Mouse (Mus musculus): ENCODE data around the gene Slc7a6os. TPM values are rescaled to one million over a fixed set of nuclear protein-coding genes. Genes with fewer than 3 reads are reported as not detected.

Gene Slc7a6os
- polyA plus RNA-seq, 1 experiment from 2014 or later: 27.6 TPM

GRCm38 (mm10) chr8:106232751-106233150 is 22.0 kb upstream of the Slc7a6os start:
- Histone ChIP-seq H3K27ac (no peak overlapping the region), H3K4me3 (replicated peaks; ENCODE audit: low read depth, low read length) (no peak overlapping the region), H3K4me2 (ENCODE audit: low read length) (no peak overlapping the region), H3K9ac (ENCODE audit: low read depth, low read length) (no peak overlapping the region), H3K27me3 (ENCODE audit: insufficient read depth, low read length) (no peaks in the 10 kb centered on the region), H3K4me1 (replicated peaks; ENCODE audit: insufficient read depth, low read length) (no peaks in the 10 kb centered on the region), H3K36me3 (ENCODE audit: insufficient read depth, low read length) (peaks cover 21% of the 10 kb centered on the region; the same call in 1 of the 2 replicates), H3K9me3 (replicated peaks; ENCODE audit: low read length) (no peaks in the 10 kb centered on the region)
- no peak for ATAC-seq (replicated peaks; ENCODE audit: low FRiP score, low read depth)
- WGBS: 63% methylated on average over 3 of the region's 3 CpGs
- DNase-seq (ENCODE audit: low spot score): no peak
- TF ChIP-seq CTCF (IDR thresholded peaks at IDR 0.05; ENCODE audit: low read depth): peak; percentile 34; the same call in 1 of the 2 replicates

- Histone ChIP-seq H3K4me2 (ENCODE audit: low read length) (no peak overlapping the region), H3K4me1 (replicated peaks; ENCODE audit: insufficient read depth, low read length) (no peaks in the 10 kb centered on the region), H3K27me3 (ENCODE audit: insufficient read depth, low read length) (no peaks in the 10 kb centered on the region), H3K36me3 (ENCODE audit: insufficient read depth, low read length) (peaks cover 17% of the 10 kb centered on the region; the same call in 1 of the 2 replicates), H3K9me3 (replicated peaks; ENCODE audit: low read length) (no peaks in the 10 kb centered on the region), H3K27ac (no peak overlapping the region), H3K9ac (ENCODE audit: low read depth, low read length) (no peak overlapping the region), H3K4me3 (replicated peaks; ENCODE audit: low read depth, low read length) (no peak overlapping the region)
- no peak for ATAC-seq (replicated peaks; ENCODE audit: low FRiP score, low read depth)
- DNase-seq (ENCODE audit: low spot score): peak; percentile 15
- TF ChIP-seq CTCF (IDR thresholded peaks at IDR 0.05; ENCODE audit: low read depth): no peak
- WGBS: 54% methylated on average over 7 of the region's 7 CpGs
Measured at GRCm38 (mm10) chr8:106231536-106231935, 20.8 kb upstream of the Slc7a6os start.

GRCm38 (mm10) chr8:106226589-106226988 is 15.9 kb upstream of the Slc7a6os start:
- TF ChIP-seq CTCF (IDR thresholded peaks at IDR 0.05; ENCODE audit: low read depth): peak; percentile 84
- Histone ChIP-seq H3K4me1 (replicated peaks; ENCODE audit: insufficient read depth, low read length) (no peaks in the 10 kb centered on the region), H3K4me2 (ENCODE audit: low read length) (no peak overlapping the region), H3K27me3 (ENCODE audit: insufficient read depth, low read length) (no peaks in the 10 kb centered on the region), H3K36me3 (ENCODE audit: insufficient read depth, low read length) (peaks cover 24% of the 10 kb centered on the region), H3K9me3 (replicated peaks; ENCODE audit: low read length) (no peaks in the 10 kb centered on the region), H3K27ac (no peak overlapping the region), H3K4me3 (replicated peaks; ENCODE audit: low read depth, low read length) (no peak overlapping the region), H3K9ac (ENCODE audit: low read depth, low read length) (no peak overlapping the region)
- DNase-seq (ENCODE audit: low spot score) (peak; percentile 69), ATAC-seq (replicated peaks; ENCODE audit: low FRiP score, low read depth) (no peak)
- 41% methylated on average over 9 of the region's 9 CpGs for WGBS

- no peak for ATAC-seq (replicated peaks; ENCODE audit: low FRiP score, low read depth)
- peaks cover 42% of the 10 kb centered on the region for H3K36me3 ChIP-seq (ENCODE audit: insufficient read depth, low read length)
Measured at GRCm38 (mm10) chr8:106219620-106220019, 8.9 kb upstream of the Slc7a6os start.

GRCm38 (mm10) chr8:106213959-106214358 is 3.2 kb upstream of the Slc7a6os start:
- no peak for TF ChIP-seq CTCF (IDR thresholded peaks at IDR 0.05; ENCODE audit: low read depth)
- DNase-seq (ENCODE audit: low spot score) (no peak), ATAC-seq (replicated peaks; ENCODE audit: low FRiP score, low read depth) (no peak)
- peaks cover 11% of the 10 kb centered on the region; the same call in 1 of the 2 replicates for H3K4me1 ChIP-seq (replicated peaks; ENCODE audit: insufficient read depth, low read length)
- no peak overlapping the region for H3K4me2 ChIP-seq (ENCODE audit: low read length)
- no peak overlapping the region for H3K4me3 ChIP-seq (replicated peaks; ENCODE audit: low read depth, low read length)
- no peaks in the 10 kb centered on the region for H3K9me3 ChIP-seq (replicated peaks; ENCODE audit: low read length)
- H3K27ac ChIP-seq: no peak overlapping the region
- peaks cover 31% of the 10 kb centered on the region for H3K36me3 ChIP-seq (ENCODE audit: insufficient read depth, low read length)
- WGBS: 90% methylated on average over 3 of the region's 3 CpGs
- no peaks in the 10 kb centered on the region for H3K27me3 ChIP-seq (ENCODE audit: insufficient read depth, low read length)
- no peak overlapping the region for H3K9ac ChIP-seq (ENCODE audit: low read depth, low read length)

More at GRCm38 (mm10) chr8:106219620-106220019, 8.9 kb upstream of the Slc7a6os start:
- no peak overlapping the region for H3K4me2 ChIP-seq (ENCODE audit: low read length)
- H3K27me3 ChIP-seq (ENCODE audit: insufficient read depth, low read length): no peaks in the 10 kb centered on the region
- TF ChIP-seq CTCF (IDR thresholded peaks at IDR 0.05; ENCODE audit: low read depth): peak; percentile 30; the same call in 1 of the 2 replicates
- 91% methylated on average over 3 of the region's 3 CpGs for WGBS
- no peaks in the 10 kb centered on the region for H3K4me1 ChIP-seq (replicated peaks; ENCODE audit: insufficient read depth, low read length)
- no peak overlapping the region for H3K4me3 ChIP-seq (replicated peaks; ENCODE audit: low read depth, low read length)
- H3K9me3 ChIP-seq (replicated peaks; ENCODE audit: low read length): no peaks in the 10 kb centered on the region
- H3K27ac ChIP-seq: no peak overlapping the region
- H3K9ac ChIP-seq (ENCODE audit: low read depth, low read length): no peak overlapping the region
- no peak for DNase-seq (ENCODE audit: low spot score)

- Histone ChIP-seq H3K4me3 (replicated peaks; ENCODE audit: low read depth, low read length) (peak overlapping the region; percentile 84), H3K36me3 (ENCODE audit: insufficient read depth, low read length) (peaks cover 21% of the 10 kb centered on the region), H3K27me3 (ENCODE audit: insufficient read depth, low read length) (no peaks in the 10 kb centered on the region), H3K27ac (peak overlapping the region; percentile 96), H3K4me2 (ENCODE audit: low read length) (peak overlapping the region; percentile 74), H3K9me3 (replicated peaks; ENCODE audit: low read length) (no peaks in the 10 kb centered on the region), H3K9ac (ENCODE audit: low read depth, low read length) (peak overlapping the region; percentile 90), H3K4me1 (replicated peaks; ENCODE audit: insufficient read depth, low read length) (peaks cover 11% of the 10 kb centered on the region; the same call in 1 of the 2 replicates)
- ATAC-seq (replicated peaks; ENCODE audit: low FRiP score, low read depth): no peak
- WGBS: 3% methylated on average over 13 of the region's 13 CpGs
- TF ChIP-seq CTCF (IDR thresholded peaks at IDR 0.05; ENCODE audit: low read depth): no peak
- no peak for DNase-seq (ENCODE audit: low spot score)
Measured at GRCm38 (mm10) chr8:106211421-106211820, 686 bp upstream of the Slc7a6os start.

All from kidney, postnatal 0 days (tissue).